Mouse (Mus musculus): ENCODE data around the gene Vmn1r66. TPM values are rescaled to one million over a fixed set of nuclear protein-coding genes. Genes with fewer than 3 reads are reported as not detected.

The Vmn1r66 gene
- not detected in 2 replicates for polyA plus RNA-seq (2012; rRNA removed)

DNA sequence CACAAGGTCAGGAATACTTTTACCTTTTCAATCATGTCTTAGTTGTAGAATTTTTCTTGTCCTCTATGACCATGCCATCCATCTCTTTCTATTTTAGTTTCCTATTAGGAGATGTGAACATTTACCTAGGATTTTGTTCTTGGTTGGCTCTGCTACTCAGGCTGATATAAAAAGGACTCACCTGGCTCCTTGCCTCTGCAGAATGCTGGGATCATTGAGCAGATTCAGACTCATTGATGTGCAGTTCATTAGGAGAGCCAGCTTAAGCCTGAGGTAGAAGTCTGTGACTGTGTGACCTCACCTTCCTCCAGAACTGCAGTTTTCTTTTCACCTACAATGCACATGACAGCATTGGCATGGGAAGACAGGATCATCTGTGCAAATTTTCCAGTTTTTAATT is at the start of gene Vmn1r66:
TSS of gene Vmn1r66 (minus strand) at position 101 of the 400 bp plus-strand sequence.

Other genes with a start within 250 kb of the Vmn1r66 start
- gene Vmn2r50, start 224.7 kb downstream of the Vmn1r66 start, polyA plus RNA-seq (2012; rRNA removed) = not detected in 2 replicates
- gene Vmn2r51, start 172.3 kb downstream of the Vmn1r66 start, polyA plus RNA-seq (2012; rRNA removed) = not detected in 2 replicates
- gene Vmn2r52, start 101.4 kb downstream of the Vmn1r66 start, polyA plus RNA-seq (2012; rRNA removed) = not detected in 2 replicates
- not detected in 2 replicates for gene Vmn1r67, start 165.3 kb upstream of the Vmn1r66 start, polyA plus RNA-seq (2012; rRNA removed)
- gene Zik1, start 217.4 kb upstream of the Vmn1r66 start, polyA plus RNA-seq (2012; rRNA removed) = 0.74 and 0.79 TPM in 2 replicates